Mouse (Mus musculus): ENCODE results near the gene Batf3. TPM values are rescaled to one million over a fixed set of nuclear protein-coding genes. Genes with fewer than 3 reads are reported as not detected.
"Not testable (repeated sequence)": the region's sequence is repeated elsewhere in the genome, so short reads cannot be mapped to it uniquely, and the experiment has no call there.

The Batf3 gene
- polyA plus RNA-seq, 1 experiment from 2014 or later, result 6.1 TPM

- no peak overlapping the region for H3K4me2 ChIP-seq (ENCODE audit: low read depth, low read length)
- H3K27ac ChIP-seq (replicated peaks; ENCODE audit: low read depth, low read length), result no peak overlapping the region
- 54% methylated on average over 5 of the region's 5 CpGs for WGBS
- H3K27me3 ChIP-seq (replicated peaks; ENCODE audit: control insufficient read depth, insufficient read depth, low read length), result no peaks in the 10 kb centered on the region
- no peaks in the 10 kb centered on the region for H3K4me1 ChIP-seq (ENCODE audit: control insufficient read depth, insufficient read depth, low read length)
- ATAC-seq (ENCODE audit: low read depth) (0 out of 2 replicates have a peak, but pooled peaks have one; percentile 33), DNase-seq (ENCODE audit: low spot score) (peak; percentile 43)
- no peaks in the 10 kb centered on the region for H3K36me3 ChIP-seq (ENCODE audit: control insufficient read depth, insufficient read depth, low read length)
- peaks cover 11% of the 10 kb centered on the region; the same call in 1 of the 2 replicates for H3K9me3 ChIP-seq (ENCODE audit: control insufficient read depth, low read length)
- no peak overlapping the region for H3K9ac ChIP-seq (ENCODE audit: low read depth, low read length)
- H3K4me3 ChIP-seq (ENCODE audit: low read depth, low read length), result no peak overlapping the region
Observed at GRCm38 (mm10) chr1:191132240-191132639, 34.6 kb downstream of the Batf3 start.

GRCm38 (mm10) chr1:191132934-191133333, 35.3 kb downstream of the Batf3 start:
- Histone ChIP-seq H3K4me3 (ENCODE audit: low read depth, low read length) (no peak overlapping the region), H3K9me3 (ENCODE audit: control insufficient read depth, low read length) (peaks cover 11% of the 10 kb centered on the region; the same call in 1 of the 2 replicates), H3K27ac (replicated peaks; ENCODE audit: low read depth, low read length) (no peak overlapping the region), H3K27me3 (replicated peaks; ENCODE audit: control insufficient read depth, insufficient read depth, low read length) (no peaks in the 10 kb centered on the region), H3K4me1 (ENCODE audit: control insufficient read depth, insufficient read depth, low read length) (no peaks in the 10 kb centered on the region), H3K4me2 (ENCODE audit: low read depth, low read length) (no peak overlapping the region), H3K36me3 (ENCODE audit: control insufficient read depth, insufficient read depth, low read length) (no peaks in the 10 kb centered on the region), H3K9ac (ENCODE audit: low read depth, low read length) (no peak overlapping the region)
- ATAC-seq (ENCODE audit: low read depth), result no peak
- no peak for DNase-seq (ENCODE audit: low spot score)
- 65% methylated on average over 5 of the region's 5 CpGs for WGBS

DNA sequence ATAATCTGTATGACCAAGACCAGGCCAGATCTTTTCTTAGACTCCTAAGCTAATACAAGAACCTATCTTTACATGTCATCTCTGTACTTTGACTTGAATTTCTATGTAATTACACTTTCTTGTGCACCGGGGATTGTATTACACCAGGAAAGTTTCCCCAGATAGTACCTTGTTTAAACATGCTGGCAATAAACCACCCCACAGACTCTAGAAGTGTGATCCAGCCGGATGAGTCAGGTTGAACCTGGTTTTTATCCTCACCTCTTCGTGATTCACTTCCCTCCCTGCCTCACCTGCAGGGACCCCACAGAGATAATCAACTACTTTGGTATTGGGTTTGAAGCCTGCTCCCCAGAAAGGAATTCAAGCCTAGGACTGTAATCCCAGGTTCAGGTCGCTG, 37.8 kb downstream of the Batf3 start:
- H3K27me3 ChIP-seq (replicated peaks; ENCODE audit: control insufficient read depth, insufficient read depth, low read length), result no peaks in the 10 kb centered on the region
- H3K27ac ChIP-seq (replicated peaks; ENCODE audit: low read depth, low read length), result no peak overlapping the region
- WGBS, result 41% methylated on average over 4 of the region's 4 CpGs
- peak; percentile 39 for DNase-seq (ENCODE audit: low spot score)
- no peak overlapping the region for H3K9ac ChIP-seq (ENCODE audit: low read depth, low read length)
- no peak overlapping the region for H3K4me3 ChIP-seq (ENCODE audit: low read depth, low read length)
- H3K36me3 ChIP-seq (ENCODE audit: control insufficient read depth, insufficient read depth, low read length), result no peaks in the 10 kb centered on the region
- no peaks in the 10 kb centered on the region for H3K9me3 ChIP-seq (ENCODE audit: control insufficient read depth, low read length)
- ATAC-seq (ENCODE audit: low read depth), result no peak
- no peak overlapping the region for H3K4me2 ChIP-seq (ENCODE audit: low read depth, low read length)
- no peaks in the 10 kb centered on the region for H3K4me1 ChIP-seq (ENCODE audit: control insufficient read depth, insufficient read depth, low read length)

- Histone ChIP-seq H3K4me2 (ENCODE audit: low read depth, low read length) (no peak overlapping the region), H3K9ac (ENCODE audit: low read depth, low read length) (no peak overlapping the region), H3K4me3 (ENCODE audit: low read depth, low read length) (no peak overlapping the region), H3K4me1 (ENCODE audit: control insufficient read depth, insufficient read depth, low read length) (no peaks in the 10 kb centered on the region), H3K27me3 (replicated peaks; ENCODE audit: control insufficient read depth, insufficient read depth, low read length) (no peaks in the 10 kb centered on the region), H3K9me3 (ENCODE audit: control insufficient read depth, low read length) (no peaks in the 10 kb centered on the region), H3K36me3 (ENCODE audit: control insufficient read depth, insufficient read depth, low read length) (no peaks in the 10 kb centered on the region), H3K27ac (replicated peaks; ENCODE audit: low read depth, low read length) (no peak overlapping the region)
- DNase-seq (ENCODE audit: low spot score) (no peak), ATAC-seq (ENCODE audit: low read depth) (no peak)
- WGBS, result 91% methylated on average over 4 of the region's 4 CpGs
Observed at GRCm38 (mm10) chr1:191138436-191138835, 40.8 kb downstream of the Batf3 start.

DNA sequence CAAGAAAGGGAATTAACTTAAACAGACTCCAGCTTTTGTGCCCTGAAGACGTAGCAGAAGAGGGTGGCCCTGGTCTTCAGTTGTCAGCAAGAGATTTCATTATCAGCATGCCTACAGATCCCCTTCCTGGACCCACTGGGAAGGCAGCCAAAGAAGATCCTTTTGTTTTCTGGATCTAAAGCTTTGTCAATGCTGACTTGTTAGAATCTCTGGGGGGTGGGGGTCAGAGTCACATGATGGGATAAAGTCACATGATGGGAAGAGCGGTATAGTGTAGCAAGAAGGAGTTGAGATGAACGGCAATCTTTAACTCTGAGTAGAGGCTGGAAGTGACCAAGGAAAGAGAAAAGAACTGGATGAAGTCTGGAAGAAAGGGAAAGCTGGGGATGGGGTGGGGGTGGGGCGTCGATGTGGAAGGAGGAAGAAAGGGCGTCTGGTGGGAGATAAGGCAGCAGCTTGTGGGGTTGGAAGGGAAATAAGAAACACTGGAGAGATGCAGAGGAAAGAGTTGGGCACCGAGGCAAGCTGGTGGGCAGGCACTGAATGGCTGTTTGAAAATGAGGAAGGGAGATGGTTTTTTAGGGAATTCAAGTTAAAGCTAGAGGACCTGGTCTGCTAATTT, 41.3 kb downstream of the Batf3 start:
- ATAC-seq (ENCODE audit: low read depth) (no peak), DNase-seq (ENCODE audit: low spot score) (no peak)
- H3K9me3 ChIP-seq (ENCODE audit: control insufficient read depth, low read length), result no peaks in the 10 kb centered on the region
- 64% methylated on average over 7 of the region's 7 CpGs for WGBS
- no peak overlapping the region for H3K9ac ChIP-seq (ENCODE audit: low read depth, low read length)
- no peak overlapping the region for H3K27ac ChIP-seq (replicated peaks; ENCODE audit: low read depth, low read length)
- H3K36me3 ChIP-seq (ENCODE audit: control insufficient read depth, insufficient read depth, low read length), result no peaks in the 10 kb centered on the region
- H3K4me2 ChIP-seq (ENCODE audit: low read depth, low read length), result no peak overlapping the region
- H3K4me3 ChIP-seq (ENCODE audit: low read depth, low read length), result no peak overlapping the region
- H3K27me3 ChIP-seq (replicated peaks; ENCODE audit: control insufficient read depth, insufficient read depth, low read length), result no peaks in the 10 kb centered on the region
- H3K4me1 ChIP-seq (ENCODE audit: control insufficient read depth, insufficient read depth, low read length), result no peaks in the 10 kb centered on the region

GRCm38 (mm10) chr1:191140983-191141382, 43.3 kb downstream of the Batf3 start:
- Histone ChIP-seq H3K27me3 (replicated peaks; ENCODE audit: control insufficient read depth, insufficient read depth, low read length) (no peaks in the 10 kb centered on the region), H3K9ac (ENCODE audit: low read depth, low read length) (no peak overlapping the region), H3K9me3 (ENCODE audit: control insufficient read depth, low read length) (no peaks in the 10 kb centered on the region), H3K27ac (replicated peaks; ENCODE audit: low read depth, low read length) (no peak overlapping the region), H3K4me3 (ENCODE audit: low read depth, low read length) (no peak overlapping the region), H3K36me3 (ENCODE audit: control insufficient read depth, insufficient read depth, low read length) (no peaks in the 10 kb centered on the region), H3K4me1 (ENCODE audit: control insufficient read depth, insufficient read depth, low read length) (no peaks in the 10 kb centered on the region), H3K4me2 (ENCODE audit: low read depth, low read length) (no peak overlapping the region)
- 87% methylated on average over 8 of the region's 8 CpGs for WGBS
- DNase-seq (ENCODE audit: low spot score), result no peak
- ATAC-seq (ENCODE audit: low read depth), result no peak

DNA sequence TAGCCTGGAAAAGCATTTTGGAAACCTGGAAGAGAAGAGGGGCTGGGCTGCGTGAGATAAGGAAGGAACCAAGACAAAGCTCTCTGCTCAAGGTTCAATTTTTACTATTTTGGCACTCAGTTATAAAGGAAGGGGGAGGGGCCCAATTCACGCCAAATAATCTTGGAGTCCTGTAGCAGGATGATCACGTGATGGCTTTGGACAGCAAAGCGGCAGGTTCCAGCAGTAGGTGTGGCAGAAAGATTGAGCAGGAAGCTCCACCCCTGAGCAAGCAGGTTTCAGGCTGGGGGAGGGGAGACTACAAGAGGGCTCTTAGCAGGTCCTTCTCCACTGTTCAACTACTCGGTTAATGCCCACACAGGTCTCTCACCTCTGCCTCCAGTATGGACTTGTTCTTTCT, 51.8 kb downstream of the Batf3 start:
- not testable (repeated sequence) for H3K9me3 ChIP-seq (ENCODE audit: control insufficient read depth, low read length); H3K4me3 ChIP-seq (ENCODE audit: low read depth, low read length); H3K36me3 ChIP-seq (ENCODE audit: control insufficient read depth, insufficient read depth, low read length); H3K27ac ChIP-seq (replicated peaks; ENCODE audit: low read depth, low read length); H3K9ac ChIP-seq (ENCODE audit: low read depth, low read length); H3K4me1 ChIP-seq (ENCODE audit: control insufficient read depth, insufficient read depth, low read length); DNase-seq (ENCODE audit: low spot score); H3K27me3 ChIP-seq (replicated peaks; ENCODE audit: control insufficient read depth, insufficient read depth, low read length); ATAC-seq (ENCODE audit: low read depth); H3K4me2 ChIP-seq (ENCODE audit: low read depth, low read length)
- WGBS, result 88% methylated on average over 5 of the region's 5 CpGs

DNA sequence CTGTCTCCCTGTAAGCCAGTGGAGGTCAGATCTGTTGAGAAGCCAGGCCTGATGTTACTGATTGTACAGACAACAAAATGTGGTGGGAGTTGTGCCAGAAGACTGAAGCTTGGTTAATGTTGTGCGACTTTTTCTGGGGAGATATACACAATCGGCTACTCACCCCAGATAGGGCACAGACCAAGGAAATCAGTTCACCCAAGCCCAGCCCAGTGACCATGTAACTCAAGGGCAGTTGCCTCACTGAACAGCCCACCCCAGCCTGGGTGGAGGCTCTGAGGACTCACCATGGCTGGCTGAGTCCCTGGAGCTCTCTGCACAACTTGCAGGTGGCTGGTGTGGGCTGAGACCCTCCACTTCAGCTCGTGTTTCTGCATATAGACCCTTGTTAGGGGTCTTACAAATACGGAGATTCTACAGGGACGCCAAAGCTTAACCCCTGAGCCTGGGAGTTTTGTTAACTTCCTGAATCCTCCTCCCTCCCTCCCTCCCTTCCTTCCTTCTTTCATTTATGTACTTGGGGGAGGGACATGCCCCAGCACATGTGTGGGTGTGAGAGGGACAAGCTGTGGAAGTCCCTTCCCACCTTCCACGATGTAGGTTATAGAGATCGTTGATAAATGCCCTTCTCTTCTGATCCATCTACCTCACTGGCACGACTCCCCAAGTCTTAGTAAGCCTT, 53.4 kb downstream of the Batf3 start:
- no peak for DNase-seq (ENCODE audit: low spot score)
- Histone ChIP-seq H3K36me3 (ENCODE audit: control insufficient read depth, insufficient read depth, low read length) (no peaks in the 10 kb centered on the region), H3K4me1 (ENCODE audit: control insufficient read depth, insufficient read depth, low read length) (no peaks in the 10 kb centered on the region), H3K9ac (ENCODE audit: low read depth, low read length) (no peak overlapping the region), H3K27ac (replicated peaks; ENCODE audit: low read depth, low read length) (no peak overlapping the region), H3K9me3 (ENCODE audit: control insufficient read depth, low read length) (0 out of 2 replicates have a peak, but pooled peaks cover under 1% of the 10 kb centered on the region), H3K4me3 (ENCODE audit: low read depth, low read length) (no peak overlapping the region), H3K27me3 (replicated peaks; ENCODE audit: control insufficient read depth, insufficient read depth, low read length) (no peaks in the 10 kb centered on the region), H3K4me2 (ENCODE audit: low read depth, low read length) (no peak overlapping the region)
- no peak for ATAC-seq (ENCODE audit: low read depth)
- 73% methylated on average over 8 of the region's 8 CpGs for WGBS

GRCm38 (mm10) chr1:191153052-191153451, 55.4 kb downstream of the Batf3 start:
- H3K4me2 ChIP-seq (ENCODE audit: low read depth, low read length), result no peak overlapping the region
- H3K36me3 ChIP-seq (ENCODE audit: control insufficient read depth, insufficient read depth, low read length), result no peaks in the 10 kb centered on the region
- ATAC-seq (ENCODE audit: low read depth) (no peak), DNase-seq (ENCODE audit: low spot score) (peak; percentile 26)
- no peak overlapping the region for H3K9ac ChIP-seq (ENCODE audit: low read depth, low read length)
- H3K27me3 ChIP-seq (replicated peaks; ENCODE audit: control insufficient read depth, insufficient read depth, low read length), result no peaks in the 10 kb centered on the region
- peaks cover 15% of the 10 kb centered on the region for H3K9me3 ChIP-seq (ENCODE audit: control insufficient read depth, low read length)
- 19% methylated on average over 4 of the region's 4 CpGs for WGBS
- H3K27ac ChIP-seq (replicated peaks; ENCODE audit: low read depth, low read length), result no peak overlapping the region
- H3K4me1 ChIP-seq (ENCODE audit: control insufficient read depth, insufficient read depth, low read length), result no peaks in the 10 kb centered on the region
- no peak overlapping the region for H3K4me3 ChIP-seq (ENCODE audit: low read depth, low read length)
